Mouse (Mus musculus): ENCODE data around the gene Tmem140. TPM values are rescaled to one million over a fixed set of nuclear protein-coding genes. Genes with fewer than 3 reads are reported as not detected.

The Tmem140 gene
- polyA plus RNA-seq, 1 experiment from 2014 or later, result 6.2 TPM

- DNase-seq (ENCODE audit: low spot score) (no peak), ATAC-seq (replicated peaks; ENCODE audit: low FRiP score, low read depth) (no peak)
- Histone ChIP-seq H3K9ac (ENCODE audit: low read depth, low read length) (no peak overlapping the region), H3K4me2 (ENCODE audit: low read length) (no peak overlapping the region), H3K27me3 (ENCODE audit: insufficient read depth, low read length) (no peaks in the 10 kb centered on the region), H3K4me1 (replicated peaks; ENCODE audit: insufficient read depth, low read length) (peaks cover 15% of the 10 kb centered on the region), H3K9me3 (replicated peaks; ENCODE audit: low read length) (no peaks in the 10 kb centered on the region), H3K27ac (peak overlapping the region; percentile 75), H3K36me3 (ENCODE audit: insufficient read depth, low read length) (no peaks in the 10 kb centered on the region), H3K4me3 (replicated peaks; ENCODE audit: low read depth, low read length) (no peak overlapping the region)
- TF ChIP-seq CTCF (IDR thresholded peaks at IDR 0.05; ENCODE audit: low read depth), result no peak
- 42% methylated on average over 5 of the region's 5 CpGs for WGBS
These were observed 2.3 kb downstream of the Tmem140 start for GRCm38 (mm10) chr6:34865213-34865612.

GRCm38 (mm10) chr6:34865711-34866593, 3.0 kb downstream of the Tmem140 start:
- DNase-seq (ENCODE audit: low spot score), result peak; percentile 62
- Histone ChIP-seq H3K27me3 (ENCODE audit: insufficient read depth, low read length) (no peaks in the 10 kb centered on the region), H3K4me1 (replicated peaks; ENCODE audit: insufficient read depth, low read length) (peaks cover 15% of the 10 kb centered on the region), H3K36me3 (ENCODE audit: insufficient read depth, low read length) (no peaks in the 10 kb centered on the region), H3K9ac (ENCODE audit: low read depth, low read length) (no peak overlapping the region), H3K27ac (peak overlapping the region; percentile 75), H3K9me3 (replicated peaks; ENCODE audit: low read length) (no peaks in the 10 kb centered on the region), H3K4me2 (ENCODE audit: low read length) (no peak overlapping the region), H3K4me3 (replicated peaks; ENCODE audit: low read depth, low read length) (no peak overlapping the region)
- 47% methylated on average over 7 of the region's 7 CpGs for WGBS
- ATAC-seq (replicated peaks; ENCODE audit: low FRiP score, low read depth), result peak; percentile 41; the same call in 1 of the 2 replicates
- no peak for TF ChIP-seq CTCF (IDR thresholded peaks at IDR 0.05; ENCODE audit: low read depth)

- H3K4me1 ChIP-seq (replicated peaks; ENCODE audit: insufficient read depth, low read length), result peaks cover 15% of the 10 kb centered on the region
- no peak overlapping the region for H3K4me3 ChIP-seq (replicated peaks; ENCODE audit: low read depth, low read length)
- H3K27me3 ChIP-seq (ENCODE audit: insufficient read depth, low read length), result no peaks in the 10 kb centered on the region
- no peaks in the 10 kb centered on the region for H3K9me3 ChIP-seq (replicated peaks; ENCODE audit: low read length)
- no peak overlapping the region for H3K9ac ChIP-seq (ENCODE audit: low read depth, low read length)
- H3K36me3 ChIP-seq (ENCODE audit: insufficient read depth, low read length), result no peaks in the 10 kb centered on the region
- no peak overlapping the region for H3K4me2 ChIP-seq (ENCODE audit: low read length)
- no peak for DNase-seq (ENCODE audit: low spot score)
- no peak overlapping the region for H3K27ac ChIP-seq
- 71% methylated on average over 8 of the region's 8 CpGs for WGBS
- ATAC-seq (replicated peaks; ENCODE audit: low FRiP score, low read depth), result no peak
- no peak for TF ChIP-seq CTCF (IDR thresholded peaks at IDR 0.05; ENCODE audit: low read depth)
These were observed 3.8 kb downstream of the Tmem140 start for GRCm38 (mm10) chr6:34866786-34867185.

GRCm38 (mm10) chr6:34867301-34867994, 4.5 kb downstream of the Tmem140 start:
- Histone ChIP-seq H3K4me2 (ENCODE audit: low read length) (no peak overlapping the region), H3K27ac (no peak overlapping the region), H3K36me3 (ENCODE audit: insufficient read depth, low read length) (no peaks in the 10 kb centered on the region), H3K4me1 (replicated peaks; ENCODE audit: insufficient read depth, low read length) (peaks cover 15% of the 10 kb centered on the region), H3K9me3 (replicated peaks; ENCODE audit: low read length) (no peaks in the 10 kb centered on the region), H3K4me3 (replicated peaks; ENCODE audit: low read depth, low read length) (no peak overlapping the region), H3K27me3 (ENCODE audit: insufficient read depth, low read length) (no peaks in the 10 kb centered on the region), H3K9ac (ENCODE audit: low read depth, low read length) (no peak overlapping the region)
- TF ChIP-seq CTCF (IDR thresholded peaks at IDR 0.05; ENCODE audit: low read depth), result no peak
- ATAC-seq (replicated peaks; ENCODE audit: low FRiP score, low read depth), result no peak
- no peak for DNase-seq (ENCODE audit: low spot score)
- 73% methylated on average over 16 of the region's 16 CpGs for WGBS

GRCm38 (mm10) chr6:34867995-34868350, 5.0 kb downstream of the Tmem140 start:
- 74% methylated on average over 9 of the region's 10 CpGs for WGBS
- Histone ChIP-seq H3K4me2 (ENCODE audit: low read length) (no peak overlapping the region), H3K4me1 (replicated peaks; ENCODE audit: insufficient read depth, low read length) (peaks cover 11% of the 10 kb centered on the region), H3K36me3 (ENCODE audit: insufficient read depth, low read length) (no peaks in the 10 kb centered on the region), H3K9me3 (replicated peaks; ENCODE audit: low read length) (no peaks in the 10 kb centered on the region), H3K27ac (no peak overlapping the region), H3K4me3 (replicated peaks; ENCODE audit: low read depth, low read length) (no peak overlapping the region), H3K9ac (ENCODE audit: low read depth, low read length) (no peak overlapping the region), H3K27me3 (ENCODE audit: insufficient read depth, low read length) (no peaks in the 10 kb centered on the region)
- TF ChIP-seq CTCF (IDR thresholded peaks at IDR 0.05; ENCODE audit: low read depth), result no peak
- ATAC-seq (replicated peaks; ENCODE audit: low FRiP score, low read depth), result no peak
- DNase-seq (ENCODE audit: low spot score), result no peak

- H3K4me2 ChIP-seq (ENCODE audit: low read length), result no peak overlapping the region
- no peak overlapping the region for H3K9ac ChIP-seq (ENCODE audit: low read depth, low read length)
- DNase-seq (ENCODE audit: low spot score), result no peak
- H3K36me3 ChIP-seq (ENCODE audit: insufficient read depth, low read length), result no peaks in the 10 kb centered on the region
- no peak for TF ChIP-seq CTCF (IDR thresholded peaks at IDR 0.05; ENCODE audit: low read depth)
- no peak for ATAC-seq (replicated peaks; ENCODE audit: low FRiP score, low read depth)
- no peak overlapping the region for H3K4me3 ChIP-seq (replicated peaks; ENCODE audit: low read depth, low read length)
- no peaks in the 10 kb centered on the region for H3K9me3 ChIP-seq (replicated peaks; ENCODE audit: low read length)
- peak overlapping the region; percentile 10; the same call in 1 of the 2 replicates for H3K27ac ChIP-seq
- whole genome bisulfite sequencing, result 73% methylated on average over 20 of the region's 20 CpGs
- H3K27me3 ChIP-seq (ENCODE audit: insufficient read depth, low read length), result no peaks in the 10 kb centered on the region
- peaks cover 7% of the 10 kb centered on the region for H3K4me1 ChIP-seq (replicated peaks; ENCODE audit: insufficient read depth, low read length)
These were observed 5.7 kb downstream of the Tmem140 start for GRCm38 (mm10) chr6:34868507-34869217.
